Comparison of ENCODE assay signal across 9 mouse cellular contexts in genomic region chr11:99985291-99986092, GRCm38 (mm10). TPM values are rescaled to one million over a fixed set of nuclear protein-coding genes. Genes with fewer than 3 reads are reported as not detected.
A peak's percentile ranks its signal among the peaks of the same experiment; 100 is the strongest.
DNase-seq lines count a peak whose midpoint lies in the region; ATAC-seq lines count a peak whose summit lies in the region.
"Had no signal": no experiment of that assay in that cellular context is flagged by ENCODE, and none has a peak within 500 bp of the region (broad histone marks: within the 10 kb centered on the region; RNA-seq: fewer than 3 reads in every experiment).

No protein-coding gene starts in this region.

- H3K9me3 ChIP-seq in midbrain, embryonic 13.5 days = no peaks in the 10 kb centered on the region
- no peaks in the 10 kb centered on the region for H3K9me3 ChIP-seq in midbrain, embryonic 11.5 days (ENCODE audit: control insufficient read depth, low read length)
- H3K9me3 ChIP-seq: liver, embryonic 15.5 days had no signal

- H3K27me3 ChIP-seq in midbrain, embryonic 13.5 days = no peaks in the 10 kb centered on the region
- H3K27me3 ChIP-seq in midbrain, embryonic 11.5 days (ENCODE audit: control insufficient read depth, insufficient read depth, low read length) = no peaks in the 10 kb centered on the region
- H3K27me3 ChIP-seq: liver, embryonic 15.5 days had no signal

- 85% methylated on average over 20 of the region's 20 CpGs for WGBS in midbrain, embryonic 13.5 days
- WGBS in midbrain, embryonic 11.5 days = 87% methylated on average over 20 of the region's 20 CpGs

- DNase-seq in midbrain, embryonic 11.5 days (ENCODE audit: low spot score, missing footprints) = no peak
- DNase-seq in cerebellum, postnatal 10 days = peak; percentile 87
- DNase-seq in layer of hippocampus, adult 8-10 months (ENCODE audit: low spot score in 2 of 2) = peak; percentile 47 to 49
- DNase-seq in right cerebral cortex, postnatal 10 days (ENCODE audit: low spot score in 2 of 2) = peak; percentile 73 to 86
- no peak for DNase-seq in testis, postnatal 10 days (ENCODE audit: low spot score)

- H3K36me3 ChIP-seq in midbrain, embryonic 13.5 days = no peaks in the 10 kb centered on the region
- no peaks in the 10 kb centered on the region for H3K36me3 ChIP-seq in midbrain, embryonic 11.5 days (ENCODE audit: control insufficient read depth, insufficient read depth, low read length)
- H3K36me3 ChIP-seq: liver, embryonic 15.5 days had no signal

- H3K4me1 ChIP-seq in midbrain, embryonic 13.5 days (replicated peaks) = no peaks in the 10 kb centered on the region
- no peaks in the 10 kb centered on the region for H3K4me1 ChIP-seq in midbrain, embryonic 11.5 days (ENCODE audit: control insufficient read depth, insufficient read depth, low read length)
- H3K4me1 ChIP-seq: liver, embryonic 15.5 days had no signal

- H3K27ac ChIP-seq in midbrain, embryonic 13.5 days = no peak overlapping the region
- H3K27ac ChIP-seq in midbrain, embryonic 11.5 days (ENCODE audit: low read depth, low read length) = no peak overlapping the region
- H3K27ac ChIP-seq: liver, embryonic 15.5 days had no signal

- peak; percentile 71 for ATAC-seq in midbrain, embryonic 13.5 days
- no peak for ATAC-seq in midbrain, embryonic 11.5 days (ENCODE audit: low FRiP score)
- no peak for ATAC-seq in erythroblast, adult 5-6 weeks (replicated peaks; ENCODE audit: low FRiP score, poor library complexity, severe bottlenecking)

- H3K4me2 ChIP-seq in midbrain, embryonic 13.5 days (replicated peaks) = no peak overlapping the region
- no peak overlapping the region for H3K4me2 ChIP-seq in midbrain, embryonic 11.5 days
- H3K4me2 ChIP-seq: liver, embryonic 15.5 days had no signal

- H3K9ac ChIP-seq in midbrain, embryonic 13.5 days (replicated peaks) = no peak overlapping the region
- no peak overlapping the region for H3K9ac ChIP-seq in midbrain, embryonic 11.5 days (ENCODE audit: low read length)
- H3K9ac ChIP-seq: liver, embryonic 15.5 days had no signal

- no peak overlapping the region for H3K4me3 ChIP-seq in midbrain, embryonic 13.5 days (replicated peaks)
- no peak overlapping the region for H3K4me3 ChIP-seq in midbrain, embryonic 11.5 days (ENCODE audit: low read depth, low read length)
- H3K4me3 ChIP-seq: liver, embryonic 15.5 days had no signal

RNA-seq across cellular contexts. Expression of gene Krtap16-1, which starts 0.9 kb away (rescaled TPM):
- polyA plus RNA-seq in midbrain, embryonic 13.5 days (2015; fragmentation: Nextera tagmentation; extraction: Ambion mirVana) = not detected in 2 replicates
- polyA plus RNA-seq in midbrain, embryonic 11.5 days (2014; fragmentation: Nextera tagmentation; extraction: Ambion mirVana) = not detected in 2 replicates
- total RNA-seq in layer of hippocampus, adult 8-10 months (2022) = not detected
- total RNA-seq in erythroblast, adult 5-6 weeks (2015; ENCODE audit: low replicate concordance) = not detected in 2 replicates
- not detected in 2 replicates for total RNA-seq in erythroblast, adult 5-6 weeks (2017; ENCODE audit: low replicate concordance)
- total RNA-seq: heart, adult 18-20 months had no signal
- polyA plus RNA-seq: liver, embryonic 15.5 days had no signal

RNA-seq across cellular contexts. Expression of gene Krtap29-1, which starts 6.6 kb away (rescaled TPM):
- polyA plus RNA-seq in midbrain, embryonic 13.5 days (2015; fragmentation: Nextera tagmentation; extraction: Ambion mirVana) = not detected in 2 replicates
- polyA plus RNA-seq in midbrain, embryonic 11.5 days (2014; fragmentation: Nextera tagmentation; extraction: Ambion mirVana) = not detected in 2 replicates
- not detected for total RNA-seq in layer of hippocampus, adult 8-10 months (2022)
- not detected in 2 replicates for total RNA-seq in erythroblast, adult 5-6 weeks (2015; ENCODE audit: low replicate concordance)
- not detected in 2 replicates for total RNA-seq in erythroblast, adult 5-6 weeks (2017; ENCODE audit: low replicate concordance)
- total RNA-seq: heart, adult 18-20 months had no signal
- polyA plus RNA-seq: liver, embryonic 15.5 days had no signal

RNA-seq across cellular contexts. Expression of gene Krtap17-1, which starts 8.3 kb away (rescaled TPM):
- polyA plus RNA-seq in midbrain, embryonic 13.5 days (2015; fragmentation: Nextera tagmentation; extraction: Ambion mirVana) = 0.28 and 0.37 TPM in 2 replicates
- not detected in 2 replicates for polyA plus RNA-seq in midbrain, embryonic 11.5 days (2014; fragmentation: Nextera tagmentation; extraction: Ambion mirVana)
- total RNA-seq in layer of hippocampus, adult 8-10 months (2022) = not detected
- not detected in 2 replicates for total RNA-seq in erythroblast, adult 5-6 weeks (2015; ENCODE audit: low replicate concordance)
- not detected in 2 replicates for total RNA-seq in erythroblast, adult 5-6 weeks (2017; ENCODE audit: low replicate concordance)
- total RNA-seq: heart, adult 18-20 months had no signal
- polyA plus RNA-seq: liver, embryonic 15.5 days had no signal

RNA-seq across cellular contexts. Expression of gene Krt33a, which starts 30.5 kb away (rescaled TPM):
- polyA plus RNA-seq in midbrain, embryonic 13.5 days (2015; fragmentation: Nextera tagmentation; extraction: Ambion mirVana) = not detected in 2 replicates
- not detected in 2 replicates for polyA plus RNA-seq in midbrain, embryonic 11.5 days (2014; fragmentation: Nextera tagmentation; extraction: Ambion mirVana)
- not detected for total RNA-seq in layer of hippocampus, adult 8-10 months (2022)
- total RNA-seq in erythroblast, adult 5-6 weeks (2015; ENCODE audit: low replicate concordance) = not detected in 2 replicates
- not detected in 2 replicates for total RNA-seq in erythroblast, adult 5-6 weeks (2017; ENCODE audit: low replicate concordance)
- total RNA-seq: heart, adult 18-20 months had no signal
- polyA plus RNA-seq: liver, embryonic 15.5 days had no signal

RNA-seq across cellular contexts. Expression of gene Krtap9-5, which starts 37.2 kb away (rescaled TPM):
- not detected in 2 replicates for polyA plus RNA-seq in midbrain, embryonic 13.5 days (2015; fragmentation: Nextera tagmentation; extraction: Ambion mirVana)
- not detected in 2 replicates for polyA plus RNA-seq in midbrain, embryonic 11.5 days (2014; fragmentation: Nextera tagmentation; extraction: Ambion mirVana)
- not detected for total RNA-seq in layer of hippocampus, adult 8-10 months (2022)
- not detected in 2 replicates for total RNA-seq in erythroblast, adult 5-6 weeks (2015; ENCODE audit: low replicate concordance)
- not detected in 2 replicates for total RNA-seq in erythroblast, adult 5-6 weeks (2017; ENCODE audit: low replicate concordance)
- total RNA-seq: heart, adult 18-20 months had no signal
- polyA plus RNA-seq: liver, embryonic 15.5 days had no signal

Comparison
In these comparisons a context has a peak if more than half of its experiments do, and no peak if none do; other contexts are left out.
1. DNase-seq: peak in cerebellum, postnatal 10 days (2 of 2), layer of hippocampus, adult 8-10 months (2 of 2) and right cerebral cortex, postnatal 10 days (2 of 2); none in midbrain, embryonic 11.5 days (single experiment) and testis, postnatal 10 days (single experiment).